Mouse (Mus musculus) intestine, embryonic 16.5 days (tissue): Measurements from ENCODE around the gene Gm45902. TPM values are rescaled to one million over a fixed set of nuclear protein-coding genes. Genes with fewer than 3 reads are reported as not detected.

Experiments
- polyA plus RNA-seq: library from polyadenylated mRNA; unstranded; fragments of >200 nt; fragmentation: Nextera tagmentation; extraction: Ambion mirVana; gene quantifications from 2 replicates; pipeline ENCODE4 v1.2.1, GENCODE M21; 2015

Gene Gm45902
- polyA plus RNA-seq, 1 experiment from 2014 or later, result 2.8 TPM

Other genes starting within 250 kb of the Gm45902 start
- 37.5 and 38.3 TPM in 2 replicates for gene Nmt2, start 228.6 kb downstream of the Gm45902 start, polyA plus RNA-seq
- 23.0 and 24.2 TPM in 2 replicates for gene Rpp38, start 180.1 kb downstream of the Gm45902 start, polyA plus RNA-seq
- 1.2 and 1.5 TPM in 2 replicates for gene Acbd7, start 176.6 kb downstream of the Gm45902 start, polyA plus RNA-seq
- gene Olah, start 115.6 kb downstream of the Gm45902 start, polyA plus RNA-seq, result not detected in 2 replicates
- gene Meig1, start 90.1 kb downstream of the Gm45902 start, polyA plus RNA-seq, result 0.60 TPM in 1 of 2 replicates, not detected in the other
- 5.9 and 8.1 TPM in 2 replicates for gene Dclre1c, start 88.7 kb downstream of the Gm45902 start, polyA plus RNA-seq
- gene Suv39h2, start 37.8 kb downstream of the Gm45902 start, polyA plus RNA-seq, result 6.8 and 8.3 TPM in 2 replicates
- 85.3 and 96.4 TPM in 2 replicates for gene Hspa14, start within 50 bp of the Gm45902 start, polyA plus RNA-seq
- gene Cdnf, start 240 bp upstream of the Gm45902 start, polyA plus RNA-seq, result 0.17 and 0.32 TPM in 2 replicates
- gene Fam107b, start 57.7 kb upstream of the Gm45902 start, polyA plus RNA-seq, result 36.8 and 39.5 TPM in 2 replicates